Mouse (Mus musculus): ENCODE measurements around the gene Olfr857. TPM values are rescaled to one million over a fixed set of nuclear protein-coding genes. Genes with fewer than 3 reads are reported as not detected.
"Not testable (repeated sequence)": the region's sequence is repeated elsewhere in the genome, so short reads cannot be mapped to it uniquely, and the experiment has no call there.

Gene Olfr857
- not detected in 2 replicates for polyA plus RNA-seq (2015; fragmentation: Nextera tagmentation; extraction: Ambion mirVana)

GRCm38 (mm10) chr9:19709133-19709532 lies at the start of gene Olfr857:
Gene Olfr857 (plus strand): TSS chr9:19709433.
- DNase-seq (ENCODE audit: low spot score), result no peak

GRCm38 (mm10) chr9:19690281-19690680 lies 19.0 kb upstream of the Olfr857 start:
- no peak for DNase-seq (ENCODE audit: low spot score)

DNA sequence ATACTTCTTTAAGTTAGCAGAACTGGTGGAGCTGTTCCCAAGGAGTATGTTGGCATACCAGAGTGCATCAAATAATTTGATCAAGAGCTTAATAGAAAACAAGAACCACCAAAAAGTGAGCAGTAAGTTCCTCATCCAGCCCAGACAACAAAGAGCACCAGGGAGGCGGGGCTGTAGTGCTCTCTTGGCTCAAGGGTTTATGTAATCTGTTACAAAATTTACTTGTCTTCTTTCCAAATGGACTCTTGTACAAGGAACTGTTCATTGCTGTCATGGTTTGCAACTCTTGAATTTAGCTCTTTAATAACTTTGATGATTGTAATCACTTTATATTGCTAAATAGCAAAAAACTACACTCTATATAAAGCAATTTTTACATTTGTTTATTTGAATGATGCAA lies 17.8 kb upstream of the Olfr857 start:
- DNase-seq (ENCODE audit: low spot score), result no peak

GRCm38 (mm10) chr9:19692430-19692829 lies 16.8 kb upstream of the Olfr857 start:
- no peak for DNase-seq (ENCODE audit: low spot score)

DNA sequence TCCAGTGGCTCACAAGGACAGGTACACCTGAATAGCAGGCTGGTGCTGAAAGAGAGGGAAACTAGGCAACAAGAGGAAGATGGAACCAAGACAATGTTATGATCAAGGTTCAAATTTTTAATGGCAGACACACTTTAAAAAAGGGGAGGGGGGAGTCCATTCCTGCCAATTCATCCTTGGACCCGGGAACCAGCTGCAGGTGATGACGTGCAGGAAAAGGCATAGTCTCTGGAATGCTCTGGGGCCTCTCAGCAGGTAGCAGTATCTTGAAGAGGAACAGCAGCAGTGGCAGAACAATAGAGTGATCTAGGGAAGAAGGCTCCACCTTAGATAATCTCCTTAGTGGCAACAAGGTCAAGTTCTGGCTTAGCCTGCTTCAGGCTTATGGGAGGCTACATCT lies 14.9 kb upstream of the Olfr857 start:
- not testable (repeated sequence) for DNase-seq (ENCODE audit: low spot score)

GRCm38 (mm10) chr9:19694898-19695379 lies 14.3 kb upstream of the Olfr857 start:
- DNase-seq (ENCODE audit: low spot score), result not testable (repeated sequence)

DNA sequence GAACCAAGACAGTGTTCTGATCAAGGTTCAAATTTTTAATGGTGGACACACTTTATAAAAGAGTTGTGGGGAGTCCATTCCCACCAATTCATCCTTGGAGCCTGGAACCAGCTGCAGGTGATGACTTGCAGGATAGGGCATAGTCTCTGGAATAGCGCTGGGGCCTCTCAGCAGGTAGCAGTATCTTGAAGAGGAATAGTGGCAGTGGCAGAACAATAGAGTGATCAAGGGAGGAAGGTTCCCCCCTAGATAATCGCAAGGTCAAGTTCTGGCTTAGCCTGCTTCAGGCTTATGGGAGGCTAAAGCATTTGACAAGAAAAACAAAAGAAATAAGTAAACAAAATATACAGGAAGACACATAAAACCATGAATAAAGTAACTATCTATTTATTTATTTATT lies 4.7 kb upstream of the Olfr857 start:
- DNase-seq (ENCODE audit: low spot score), result not testable (repeated sequence)

Other genes starting within 250 kb of the Olfr857 start
- not detected in 2 replicates for gene Olfr850, start 231.2 kb upstream of the Olfr857 start, polyA plus RNA-seq (2015; fragmentation: Nextera tagmentation; extraction: Ambion mirVana)
- not detected in 2 replicates for gene Olfr851, start 216.1 kb upstream of the Olfr857 start, polyA plus RNA-seq (2015; fragmentation: Nextera tagmentation; extraction: Ambion mirVana)
- gene Olfr853, start 168.4 kb upstream of the Olfr857 start, polyA plus RNA-seq (2015; fragmentation: Nextera tagmentation; extraction: Ambion mirVana), result not detected in 2 replicates
- gene Olfr854, start 142.1 kb upstream of the Olfr857 start, polyA plus RNA-seq (2015; fragmentation: Nextera tagmentation; extraction: Ambion mirVana), result not detected in 2 replicates
- gene Olfr855, start 126.8 kb upstream of the Olfr857 start, polyA plus RNA-seq (2015; fragmentation: Nextera tagmentation; extraction: Ambion mirVana), result not detected in 2 replicates
- gene Zfp317, start 87.3 kb upstream of the Olfr857 start, polyA plus RNA-seq (2015; fragmentation: Nextera tagmentation; extraction: Ambion mirVana), result 16.5 and 18.1 TPM in 2 replicates
- gene Olfr58, start 70.8 kb downstream of the Olfr857 start, polyA plus RNA-seq (2015; fragmentation: Nextera tagmentation; extraction: Ambion mirVana), result not detected in 2 replicates
- gene Olfr859, start 95.5 kb downstream of the Olfr857 start, polyA plus RNA-seq (2015; fragmentation: Nextera tagmentation; extraction: Ambion mirVana), result not detected in 2 replicates
- not detected in 2 replicates for gene Olfr860, start 140.3 kb downstream of the Olfr857 start, polyA plus RNA-seq (2015; fragmentation: Nextera tagmentation; extraction: Ambion mirVana)
- gene Olfr862, start 178.6 kb downstream of the Olfr857 start, polyA plus RNA-seq (2015; fragmentation: Nextera tagmentation; extraction: Ambion mirVana), result not detected in 2 replicates
- gene Olfr77, start 207.4 kb downstream of the Olfr857 start, polyA plus RNA-seq (2015; fragmentation: Nextera tagmentation; extraction: Ambion mirVana), result 0.38 and 0.46 TPM in 2 replicates

Measured in thymus, postnatal 0 days (tissue).